Mouse (Mus musculus): ENCODE measurements around the gene Ank. TPM values are rescaled to one million over a fixed set of nuclear protein-coding genes. Genes with fewer than 3 reads are reported as not detected.

Ank gene
- polyA plus RNA-seq, 1 experiment, result 57.5 TPM

- DNase-seq (ENCODE audit: low read depth), result no peak
Observed at GRCm38 (mm10) chr15:27574992-27575781, 108.7 kb downstream of the Ank start.

- DNase-seq (ENCODE audit: low read depth), result no peak
Observed at GRCm38 (mm10) chr15:27575932-27576331, 109.5 kb downstream of the Ank start.

- no peak for DNase-seq (ENCODE audit: low read depth)
Observed at GRCm38 (mm10) chr15:27576886-27577285, 110.4 kb downstream of the Ank start.

GRCm38 (mm10) chr15:27577915-27578780 lies 111.7 kb downstream of the Ank start:
- DNase-seq (ENCODE audit: low read depth), result no peak

GRCm38 (mm10) chr15:27578918-27579317 lies 112.4 kb downstream of the Ank start:
- DNase-seq (ENCODE audit: low read depth), result no peak

GRCm38 (mm10) chr15:27579853-27580252 lies 113.4 kb downstream of the Ank start:
- no peak for DNase-seq (ENCODE audit: low read depth)

GRCm38 (mm10) chr15:27580771-27581170 lies 114.3 kb downstream of the Ank start:
- DNase-seq (ENCODE audit: low read depth), result no peak

- no peak for DNase-seq (ENCODE audit: low read depth)
Observed at GRCm38 (mm10) chr15:27581640-27582039, 115.2 kb downstream of the Ank start.

- DNase-seq (ENCODE audit: low read depth), result no peak
Observed at GRCm38 (mm10) chr15:27582428-27582827, 116.0 kb downstream of the Ank start.

- no peak for DNase-seq (ENCODE audit: low read depth)
Observed at GRCm38 (mm10) chr15:27583042-27583441, 116.6 kb downstream of the Ank start.

- no peak for DNase-seq (ENCODE audit: low read depth)
Observed at GRCm38 (mm10) chr15:27583620-27584019, 117.1 kb downstream of the Ank start.

GRCm38 (mm10) chr15:27585466-27586092 lies 119.1 kb downstream of the Ank start:
- no peak for DNase-seq (ENCODE audit: low read depth)

- no peak for DNase-seq (ENCODE audit: low read depth)
Observed at GRCm38 (mm10) chr15:27586093-27586480, 119.6 kb downstream of the Ank start.

- no peak for DNase-seq (ENCODE audit: low read depth)
Observed at GRCm38 (mm10) chr15:27588087-27588826, 121.8 kb downstream of the Ank start.

- no peak for DNase-seq (ENCODE audit: low read depth)
Observed at GRCm38 (mm10) chr15:27590812-27591211, 124.3 kb downstream of the Ank start.

- no peak for DNase-seq (ENCODE audit: low read depth)
Observed at GRCm38 (mm10) chr15:27592620-27593320, 126.3 kb downstream of the Ank start.

- DNase-seq (ENCODE audit: low read depth), result no peak
Observed at GRCm38 (mm10) chr15:27593717-27594116, 127.2 kb downstream of the Ank start.

GRCm38 (mm10) chr15:27594973-27595372 lies 128.5 kb downstream of the Ank start:
- DNase-seq (ENCODE audit: low read depth), result no peak

GRCm38 (mm10) chr15:27595560-27595959 lies 129.1 kb downstream of the Ank start:
- DNase-seq (ENCODE audit: low read depth), result no peak

- no peak for DNase-seq (ENCODE audit: low read depth)
Observed at GRCm38 (mm10) chr15:27596463-27597140, 130.1 kb downstream of the Ank start.
